12 mouse cellular contexts compared by ENCODE assay signal in genomic region chr3:158886301-158886711, GRCm38 (mm10).
DNase-seq lines count a peak whose midpoint lies in the region; ATAC-seq and TF ChIP-seq lines count a peak whose summit lies in the region.
"Had no signal": no experiment of that assay in that cellular context is flagged by ENCODE, and none has a peak within 500 bp of the region (broad histone marks: within the 10 kb centered on the region; RNA-seq: fewer than 3 reads in every experiment).

No protein-coding gene starts in this region.

- H3K27me3 ChIP-seq in forebrain, embryonic 12.5 days = no peaks in the 10 kb centered on the region
- no peaks in the 10 kb centered on the region for H3K27me3 ChIP-seq in forebrain, embryonic 10.5 days (ENCODE audit: poor library complexity, severe bottlenecking)
- no peaks in the 10 kb centered on the region for H3K27me3 ChIP-seq in hindbrain, postnatal 0 days (ENCODE audit: insufficient read depth, low read length)
- H3K27me3 ChIP-seq in midbrain, embryonic 14.5 days (ENCODE audit: control insufficient read depth, insufficient read depth, low read length) = no peaks in the 10 kb centered on the region

- H3K4me3 ChIP-seq in forebrain, embryonic 12.5 days (replicated peaks) = no peak overlapping the region
- H3K4me3 ChIP-seq in forebrain, embryonic 10.5 days = no peak overlapping the region
- no peak overlapping the region for H3K4me3 ChIP-seq in hindbrain, postnatal 0 days (ENCODE audit: low read length)
- H3K4me3 ChIP-seq in midbrain, embryonic 14.5 days (replicated peaks; ENCODE audit: low read depth, low read length) = no peak overlapping the region

- no peaks in the 10 kb centered on the region for H3K36me3 ChIP-seq in forebrain, embryonic 12.5 days (replicated peaks)
- H3K36me3 ChIP-seq in forebrain, embryonic 10.5 days (replicated peaks) = no peaks in the 10 kb centered on the region
- H3K36me3 ChIP-seq in hindbrain, postnatal 0 days (ENCODE audit: insufficient read depth, low read length) = no peaks in the 10 kb centered on the region
- H3K36me3 ChIP-seq in midbrain, embryonic 14.5 days (ENCODE audit: control insufficient read depth, insufficient read depth, low read length) = no peaks in the 10 kb centered on the region

- WGBS in forebrain, embryonic 12.5 days = 45% methylated on average over 3 of the region's 3 CpGs
- WGBS in forebrain, embryonic 10.5 days = 64% methylated on average over 3 of the region's 3 CpGs
- WGBS in hindbrain, postnatal 0 days = 24% methylated on average over 3 of the region's 3 CpGs
- 31% methylated on average over 3 of the region's 3 CpGs for WGBS in midbrain, embryonic 14.5 days

- no peaks in the 10 kb centered on the region for H3K9me3 ChIP-seq in forebrain, embryonic 12.5 days
- H3K9me3 ChIP-seq in forebrain, embryonic 10.5 days = no peaks in the 10 kb centered on the region
- no peaks in the 10 kb centered on the region for H3K9me3 ChIP-seq in hindbrain, postnatal 0 days (ENCODE audit: low read length)
- H3K9me3 ChIP-seq in midbrain, embryonic 14.5 days (ENCODE audit: control insufficient read depth, low read length) = no peaks in the 10 kb centered on the region

- no peak for DNase-seq in forebrain, embryonic 10.5 days (ENCODE audit: extremely low spot score, low spot score)
- DNase-seq in adipocyte (ENCODE audit: low spot score) = peak; percentile 12
- peak; percentile 5 for DNase-seq in hindbrain, postnatal 0 days (ENCODE audit: low spot score)
- DNase-seq in midbrain, embryonic 14.5 days = peak; percentile 48
- DNase-seq in ovary, postnatal 14 days (ENCODE audit: low spot score) = no peak
- DNase-seq: cerebellum, adult 11 months; thymus, adult 18-20 months had no signal

- H3K4me1 ChIP-seq in forebrain, embryonic 12.5 days = peaks cover 6% of the 10 kb centered on the region; the same call in 1 of the 2 replicates
- peaks cover 3% of the 10 kb centered on the region; the same call in 1 of the 2 replicates for H3K4me1 ChIP-seq in forebrain, embryonic 10.5 days
- H3K4me1 ChIP-seq in hindbrain, postnatal 0 days (ENCODE audit: insufficient read depth, low read length) = no peaks in the 10 kb centered on the region; the same call in 1 of the 2 replicates
- H3K4me1 ChIP-seq in midbrain, embryonic 14.5 days (ENCODE audit: control insufficient read depth, insufficient read depth, low read length) = no peaks in the 10 kb centered on the region

- no peak overlapping the region for H3K9ac ChIP-seq in forebrain, embryonic 12.5 days
- H3K9ac ChIP-seq in hindbrain, postnatal 0 days (replicated peaks; ENCODE audit: low read length) = no peak overlapping the region
- H3K9ac ChIP-seq in midbrain, embryonic 14.5 days (replicated peaks; ENCODE audit: low read length) = no peak overlapping the region

- no peak for TF ChIP-seq CTCF in hindbrain, postnatal 0 days (IDR thresholded peaks at IDR 0.05; ENCODE audit: low read depth)

- no peak overlapping the region for H3K27ac ChIP-seq in forebrain, embryonic 12.5 days
- no peak overlapping the region for H3K27ac ChIP-seq in forebrain, embryonic 10.5 days
- peak overlapping the region; percentile 29; the same call in 1 of the 2 replicates for H3K27ac ChIP-seq in hindbrain, postnatal 0 days
- no peak overlapping the region; the same call in 1 of the 2 replicates for H3K27ac ChIP-seq in midbrain, embryonic 14.5 days (replicated peaks; ENCODE audit: low read depth, low read length)

- no peak overlapping the region for H3K4me2 ChIP-seq in forebrain, embryonic 12.5 days
- no peak overlapping the region for H3K4me2 ChIP-seq in hindbrain, postnatal 0 days (ENCODE audit: low read depth, low read length)
- H3K4me2 ChIP-seq in midbrain, embryonic 14.5 days (ENCODE audit: low read length) = no peak overlapping the region
- H3K4me2 ChIP-seq: liver, embryonic 11.5 days had no signal

- peak; percentile 84; the same call in 1 of the 2 replicates for ATAC-seq in forebrain, embryonic 12.5 days (ENCODE audit: low FRiP score)
- 0 out of 2 replicates have a peak, but pooled peaks have one; percentile 15 for ATAC-seq in hindbrain, postnatal 0 days
- ATAC-seq in midbrain, embryonic 14.5 days (ENCODE audit: low FRiP score, low TSS enrichment) = peak; percentile 63; the same call in 1 of the 2 replicates
- ATAC-seq in CD4-positive, CD25-positive, alpha-beta regulatory T cell, adult 4 months = no peak
- ATAC-seq in erythroblast, adult 5-6 weeks (replicated peaks; ENCODE audit: low FRiP score, poor library complexity, severe bottlenecking) = no peak
- ATAC-seq: intestine, postnatal 0 days had no signal

Comparison
In these comparisons a context has a peak if more than half of its experiments do, and no peak if none do; other contexts are left out.
1. ATAC-seq: peak in forebrain, embryonic 12.5 days (single experiment), hindbrain, postnatal 0 days (single experiment) and midbrain, embryonic 14.5 days (single experiment); none in CD4-positive, CD25-positive, alpha-beta regulatory T cell, adult 4 months (single experiment) and erythroblast, adult 5-6 weeks (single experiment).
2. DNase-seq: peak in adipocyte (single experiment), hindbrain, postnatal 0 days (single experiment) and midbrain, embryonic 14.5 days (single experiment); none in forebrain, embryonic 10.5 days (single experiment) and ovary, postnatal 14 days (single experiment).